Mouse (Mus musculus): Measurements from ENCODE around the gene Dmgdh. TPM values are rescaled to one million over a fixed set of nuclear protein-coding genes. Genes with fewer than 3 reads are reported as not detected.

Gene Dmgdh
- polyA plus RNA-seq, 1 experiment from 2014 or later, result 7.5 TPM

- H3K4me1 ChIP-seq, result peaks cover 4% of the 10 kb centered on the region; the same call in 1 of the 2 replicates
- no peak for ATAC-seq
- no peak overlapping the region for H3K4me2 ChIP-seq
- H3K36me3 ChIP-seq, result no peaks in the 10 kb centered on the region
- no peak overlapping the region for H3K4me3 ChIP-seq
- no peak overlapping the region for H3K9ac ChIP-seq
- no peaks in the 10 kb centered on the region for H3K27me3 ChIP-seq (replicated peaks)
- H3K27ac ChIP-seq, result no peak overlapping the region
- no peaks in the 10 kb centered on the region for H3K9me3 ChIP-seq (replicated peaks)
- 59% methylated on average over 6 of the region's 6 CpGs for WGBS (ENCODE audit: insufficient replicate concordance)
These were observed 83.3 kb downstream of the Dmgdh start for GRCm38 (mm10) chr13:93757514-93757913.

GRCm38 (mm10) chr13:93758149-93758898 lies 84.1 kb downstream of the Dmgdh start:
- no peak overlapping the region for H3K4me3 ChIP-seq
- H3K9me3 ChIP-seq (replicated peaks), result no peaks in the 10 kb centered on the region
- no peak overlapping the region for H3K4me2 ChIP-seq
- no peak overlapping the region for H3K9ac ChIP-seq
- H3K27me3 ChIP-seq (replicated peaks), result no peaks in the 10 kb centered on the region
- no peaks in the 10 kb centered on the region for H3K36me3 ChIP-seq
- H3K27ac ChIP-seq, result no peak overlapping the region
- ATAC-seq, result no peak
- WGBS (ENCODE audit: insufficient replicate concordance), result 54% methylated on average over 14 of the region's 14 CpGs
- H3K4me1 ChIP-seq, result peaks cover 4% of the 10 kb centered on the region; the same call in 1 of the 2 replicates

GRCm38 (mm10) chr13:93761831-93762230 lies 87.6 kb downstream of the Dmgdh start:
- no peak overlapping the region for H3K4me3 ChIP-seq
- 81% methylated on average over 8 of the region's 8 CpGs for WGBS (ENCODE audit: insufficient replicate concordance)
- H3K4me1 ChIP-seq, result peaks cover 4% of the 10 kb centered on the region; the same call in 1 of the 2 replicates
- no peaks in the 10 kb centered on the region for H3K27me3 ChIP-seq (replicated peaks)
- H3K9me3 ChIP-seq (replicated peaks), result no peaks in the 10 kb centered on the region
- ATAC-seq, result no peak
- H3K4me2 ChIP-seq, result no peak overlapping the region
- H3K36me3 ChIP-seq, result no peaks in the 10 kb centered on the region
- no peak overlapping the region for H3K27ac ChIP-seq
- H3K9ac ChIP-seq, result no peak overlapping the region

GRCm38 (mm10) chr13:93762879-93763278 lies 88.6 kb downstream of the Dmgdh start:
- 49% methylated on average over 3 of the region's 3 CpGs for WGBS (ENCODE audit: insufficient replicate concordance)
- Histone ChIP-seq H3K4me3 (no peak overlapping the region), H3K27ac (no peak overlapping the region), H3K9ac (no peak overlapping the region), H3K9me3 (replicated peaks) (no peaks in the 10 kb centered on the region), H3K4me1 (no peaks in the 10 kb centered on the region), H3K36me3 (no peaks in the 10 kb centered on the region), H3K4me2 (no peak overlapping the region), H3K27me3 (replicated peaks) (no peaks in the 10 kb centered on the region)
- no peak for ATAC-seq

- Histone ChIP-seq H3K4me1 (no peaks in the 10 kb centered on the region), H3K27me3 (replicated peaks) (peaks cover 3% of the 10 kb centered on the region; the same call in 1 of the 2 replicates), H3K27ac (no peak overlapping the region), H3K9ac (no peak overlapping the region), H3K4me3 (no peak overlapping the region), H3K4me2 (no peak overlapping the region), H3K9me3 (replicated peaks) (no peaks in the 10 kb centered on the region), H3K36me3 (no peaks in the 10 kb centered on the region)
- ATAC-seq, result no peak
- WGBS (ENCODE audit: insufficient replicate concordance), result 63% methylated on average over 13 of the region's 13 CpGs
These were observed 90.2 kb downstream of the Dmgdh start for GRCm38 (mm10) chr13:93764321-93764973.

- peaks cover 37% of the 10 kb centered on the region for H3K27me3 ChIP-seq (replicated peaks)
- ATAC-seq, result no peak; the same call in 1 of the 2 replicates
- H3K9ac ChIP-seq, result peak overlapping the region; percentile 68
- H3K4me2 ChIP-seq, result peak overlapping the region; percentile 89
- peaks cover 17% of the 10 kb centered on the region for H3K4me1 ChIP-seq
- no peaks in the 10 kb centered on the region for H3K9me3 ChIP-seq (replicated peaks)
- no peaks in the 10 kb centered on the region for H3K36me3 ChIP-seq
- 24% methylated on average over 9 of the region's 9 CpGs for WGBS (ENCODE audit: insufficient replicate concordance)
- H3K27ac ChIP-seq, result no peak overlapping the region
- H3K4me3 ChIP-seq, result peak overlapping the region; percentile 64
These were observed 96.9 kb downstream of the Dmgdh start for GRCm38 (mm10) chr13:93771031-93771587.

- H3K36me3 ChIP-seq, result no peaks in the 10 kb centered on the region
- peak within 1 kb of the TSS; percentile 68 for H3K9ac ChIP-seq
- WGBS (ENCODE audit: insufficient replicate concordance), result 2% methylated on average over 66 of the region's 66 CpGs
- H3K4me3 ChIP-seq, result peak within 1 kb of the TSS; percentile 64
- H3K27me3 ChIP-seq (replicated peaks), result peaks cover 37% of the 10 kb centered on the region
- H3K9me3 ChIP-seq (replicated peaks), result no peaks in the 10 kb centered on the region
- peaks cover 17% of the 10 kb centered on the region for H3K4me1 ChIP-seq
- peak within 1 kb of the TSS; percentile 50 for H3K27ac ChIP-seq
- H3K4me2 ChIP-seq, result peak within 1 kb of the TSS; percentile 89
- peak; percentile 86 for ATAC-seq
These were observed 97.5 kb downstream of the Dmgdh start, which contains the start of gene Arsb for GRCm38 (mm10) chr13:93771588-93772278. Gene Arsb, plus strand, starts transcription at chr13:93771630.

- H3K4me1 ChIP-seq, result peaks cover 17% of the 10 kb centered on the region
- H3K36me3 ChIP-seq, result no peaks in the 10 kb centered on the region
- H3K27ac ChIP-seq, result peak overlapping the region; percentile 50; the same call in 1 of the 2 replicates
- peaks cover 37% of the 10 kb centered on the region for H3K27me3 ChIP-seq (replicated peaks)
- no peaks in the 10 kb centered on the region for H3K9me3 ChIP-seq (replicated peaks)
- H3K9ac ChIP-seq, result peak overlapping the region; percentile 68
- 23% methylated on average over 8 of the region's 8 CpGs for WGBS (ENCODE audit: insufficient replicate concordance)
- peak overlapping the region; percentile 89 for H3K4me2 ChIP-seq
- ATAC-seq, result peak; percentile 56; the same call in 1 of the 2 replicates
- peak overlapping the region; percentile 64 for H3K4me3 ChIP-seq
These were observed 98.0 kb downstream of the Dmgdh start for GRCm38 (mm10) chr13:93772279-93772636.

GRCm38 (mm10) chr13:93772861-93773260 lies 98.6 kb downstream of the Dmgdh start:
- peak overlapping the region; percentile 64; the same call in 1 of the 2 replicates for H3K4me3 ChIP-seq
- ATAC-seq, result no peak
- H3K27me3 ChIP-seq (replicated peaks), result peaks cover 37% of the 10 kb centered on the region
- WGBS (ENCODE audit: insufficient replicate concordance), result 60% methylated on average over 7 of the region's 7 CpGs
- H3K27ac ChIP-seq, result no peak overlapping the region
- H3K9me3 ChIP-seq (replicated peaks), result no peaks in the 10 kb centered on the region
- H3K4me1 ChIP-seq, result peaks cover 17% of the 10 kb centered on the region
- H3K36me3 ChIP-seq, result no peaks in the 10 kb centered on the region
- H3K9ac ChIP-seq, result no peak overlapping the region
- peak overlapping the region; percentile 89 for H3K4me2 ChIP-seq

- H3K4me1 ChIP-seq, result peaks cover 17% of the 10 kb centered on the region
- WGBS (ENCODE audit: insufficient replicate concordance), result 49% methylated on average over 7 of the region's 7 CpGs
These were observed 99.6 kb downstream of the Dmgdh start for GRCm38 (mm10) chr13:93773704-93774315.

GRCm38 (mm10) chr13:93782823-93783222 lies 108.6 kb downstream of the Dmgdh start:
- H3K9ac ChIP-seq, result no peak overlapping the region
- no peak for ATAC-seq
- no peak overlapping the region for H3K4me3 ChIP-seq
- no peak overlapping the region for H3K27ac ChIP-seq
- no peaks in the 10 kb centered on the region for H3K36me3 ChIP-seq
- H3K9me3 ChIP-seq (replicated peaks), result no peaks in the 10 kb centered on the region
- WGBS (ENCODE audit: insufficient replicate concordance), result 49% methylated on average over 5 of the region's 5 CpGs
- H3K27me3 ChIP-seq (replicated peaks), result no peaks in the 10 kb centered on the region
- H3K4me1 ChIP-seq, result no peaks in the 10 kb centered on the region
- H3K4me2 ChIP-seq, result no peak overlapping the region

More at GRCm38 (mm10) chr13:93773704-93774315, 99.6 kb downstream of the Dmgdh start:
- Histone ChIP-seq H3K9ac (no peak overlapping the region), H3K27ac (no peak overlapping the region), H3K36me3 (no peaks in the 10 kb centered on the region), H3K4me3 (no peak overlapping the region), H3K4me2 (no peak overlapping the region), H3K27me3 (replicated peaks) (peaks cover 37% of the 10 kb centered on the region), H3K9me3 (replicated peaks) (no peaks in the 10 kb centered on the region)
- no peak for ATAC-seq
